Mouse (Mus musculus) cerebellum, adult (tissue): ENCODE results near the gene Map3k13.
"Not testable (repeated sequence)": the region's sequence is repeated elsewhere in the genome, so short reads cannot be mapped to it uniquely, and the experiment has no call there.

Experiments
- ATAC-seq: cut with Nextera tagmentation; 2 replicates; pipeline ENCODE4 v1.9.2; 2017; ENCODE audit warnings: mild to moderate bottlenecking, moderate library complexity, mixed read lengths; ENCODE audit not compliant: insufficient number of reproducible peaks, low FRiP score, low TSS enrichment

Map3k13 gene

GRCm38 (mm10) chr16:21793875-21794696, at the start of gene Map3k13:
TSS of gene Map3k13 (plus strand) at chr16:21794346.
- ATAC-seq, result peak; percentile 98

GRCm38 (mm10) chr16:21758447-21758846, 35.7 kb upstream of the Map3k13 start:
- ATAC-seq, result no peak

GRCm38 (mm10) chr16:21768255-21768654, 25.9 kb upstream of the Map3k13 start:
- no peak for ATAC-seq

- no peak for ATAC-seq
Observed at GRCm38 (mm10) chr16:21769667-21770066, 24.5 kb upstream of the Map3k13 start.

- ATAC-seq, result no peak
Observed at GRCm38 (mm10) chr16:21774725-21775124, 19.4 kb upstream of the Map3k13 start.

GRCm38 (mm10) chr16:21778293-21778866, 15.8 kb upstream of the Map3k13 start:
- no peak for ATAC-seq

GRCm38 (mm10) chr16:21779149-21779548, 15.0 kb upstream of the Map3k13 start:
- no peak for ATAC-seq

GRCm38 (mm10) chr16:21781277-21781676, 12.9 kb upstream of the Map3k13 start:
- ATAC-seq, result no peak

- ATAC-seq, result no peak
Observed at GRCm38 (mm10) chr16:21781895-21782294, 12.3 kb upstream of the Map3k13 start.

- ATAC-seq, result no peak
Observed at GRCm38 (mm10) chr16:21782807-21783206, 11.3 kb upstream of the Map3k13 start.

GRCm38 (mm10) chr16:21785000-21785399, 9.1 kb upstream of the Map3k13 start:
- no peak for ATAC-seq

- ATAC-seq, result no peak
Observed at GRCm38 (mm10) chr16:21786317-21786716, 7.8 kb upstream of the Map3k13 start.

GRCm38 (mm10) chr16:21787516-21788353, 6.4 kb upstream of the Map3k13 start, which contains the start of gene Ehhadh:
TSS of gene Ehhadh (minus strand) at chr16:21787807.
- ATAC-seq, result peak; percentile 90

GRCm38 (mm10) chr16:21788581-21788980, 5.6 kb upstream of the Map3k13 start:
- no peak for ATAC-seq

GRCm38 (mm10) chr16:21789180-21789579, 5.0 kb upstream of the Map3k13 start:
- ATAC-seq, result no peak

- ATAC-seq, result no peak
Observed at GRCm38 (mm10) chr16:21790469-21790868, 3.7 kb upstream of the Map3k13 start.

- no peak for ATAC-seq
Observed at GRCm38 (mm10) chr16:21791779-21792178, 2.4 kb upstream of the Map3k13 start.

GRCm38 (mm10) chr16:21793080-21793810, 901 bp upstream of the Map3k13 start:
- ATAC-seq, result not testable (repeated sequence)

GRCm38 (mm10) chr16:21794697-21795045, 525 bp downstream of the Map3k13 start:
- ATAC-seq, result no peak

- no peak for ATAC-seq
Observed at GRCm38 (mm10) chr16:21795071-21795470, 925 bp downstream of the Map3k13 start.
